Mouse (Mus musculus) liver, embryonic 12.5 days (tissue): ENCODE measurements at regions not wholly inside any gene's neighbourhood (a gene's known extent, or its start where the extent isn't known, plus 50 kb on each side); places are given as distances from the start of the nearest gene placed in this dataset.
"Not testable (repeated sequence)": the region's sequence is repeated elsewhere in the genome, so short reads cannot be mapped to it uniquely, and the experiment has no call there.

ENCODE experiments used
- ATAC-seq: fragments of 200-750 bp; cut with Nextera tagmentation; 2 replicates; pipeline ENCODE4 v1.8.0; 2017; ENCODE audit warnings: moderate number of reproducible peaks, mild to moderate bottlenecking, moderate library complexity
- H3K27ac ChIP-seq: fragments of 300-500 bp; sonication (generic); 2 replicates; pipeline ENCODE4 v1.5.1; 2016; ENCODE audit warnings: mild to moderate bottlenecking
- H3K27me3 ChIP-seq: fragments of 300-500 bp; sonication (generic); replicated peaks from 2 replicates; pipeline ENCODE4 v1.6.1; 2016; ENCODE audit warnings: mild to moderate bottlenecking, moderate library complexity
- H3K36me3 ChIP-seq: fragments of 300-500 bp; sonication (generic); 2 replicates; pipeline ENCODE4 v1.6.1; 2016; ENCODE audit warnings: mild to moderate bottlenecking, moderate library complexity
- H3K4me1 ChIP-seq: fragments of 300-500 bp; sonication (generic); 2 replicates; pipeline ENCODE4 v1.6.1; 2016
- H3K4me2 ChIP-seq: fragments of 300-500 bp; sonication (generic); 2 replicates; pipeline ENCODE4 v1.6.1; 2016; ENCODE audit warnings: mild to moderate bottlenecking, moderate library complexity
- H3K4me3 ChIP-seq: fragments of 300-500 bp; sonication (generic); 2 replicates; pipeline ENCODE4 v1.5.1; 2016; ENCODE audit warnings: mild to moderate bottlenecking, moderate library complexity
- H3K9ac ChIP-seq: fragments of 300-500 bp; sonication (generic); 2 replicates; pipeline ENCODE4 v1.6.1; 2016; ENCODE audit warnings: mild to moderate bottlenecking, moderate library complexity
- H3K9me3 ChIP-seq: fragments of 300-500 bp; sonication (generic); replicated peaks from 2 replicates; pipeline ENCODE4 v1.6.1; 2016; ENCODE audit warnings: mild to moderate bottlenecking, moderate library complexity
- WGBS: fragments of 180-500 bp; shearing (Covaris S2); methylation state at CpG from one replicate; pipeline ENCODE4 v1.1.7; 2016; ENCODE audit not compliant: insufficient replicate concordance; 5-methylcytosine and 5-hydroxymethylcytosine counted together

DNA sequence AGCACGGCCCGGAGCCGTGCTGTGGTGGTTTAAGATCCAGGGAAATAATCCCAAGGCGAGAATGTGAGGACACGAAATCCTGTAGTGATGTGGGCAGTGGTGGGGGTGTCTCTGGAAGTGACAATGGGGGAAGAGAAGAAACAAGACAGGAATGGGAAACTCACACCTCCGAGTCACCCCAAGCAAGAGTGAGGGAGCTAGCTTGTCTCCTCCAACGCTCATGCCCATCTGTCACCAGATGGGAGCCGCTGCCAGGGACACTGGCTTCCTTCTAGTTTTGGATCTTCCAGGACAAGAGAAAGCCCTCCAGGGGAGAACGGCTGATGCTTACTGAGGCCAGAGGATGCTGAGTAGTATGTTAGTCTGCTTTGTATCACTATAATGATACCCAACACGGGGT, 100.6 kb upstream of the Plcl2 start:
- no peak overlapping the region for H3K27ac ChIP-seq
- H3K4me1 ChIP-seq, result no peaks in the 10 kb centered on the region
- H3K9me3 ChIP-seq, result no peaks in the 10 kb centered on the region
- H3K4me3 ChIP-seq, result no peak overlapping the region
- no peaks in the 10 kb centered on the region for H3K27me3 ChIP-seq
- H3K36me3 ChIP-seq, result no peaks in the 10 kb centered on the region
- no peak overlapping the region for H3K9ac ChIP-seq
- WGBS, result 74% methylated on average over 10 of the region's 10 CpGs
- no peak overlapping the region for H3K4me2 ChIP-seq
- no peak for ATAC-seq

DNA sequence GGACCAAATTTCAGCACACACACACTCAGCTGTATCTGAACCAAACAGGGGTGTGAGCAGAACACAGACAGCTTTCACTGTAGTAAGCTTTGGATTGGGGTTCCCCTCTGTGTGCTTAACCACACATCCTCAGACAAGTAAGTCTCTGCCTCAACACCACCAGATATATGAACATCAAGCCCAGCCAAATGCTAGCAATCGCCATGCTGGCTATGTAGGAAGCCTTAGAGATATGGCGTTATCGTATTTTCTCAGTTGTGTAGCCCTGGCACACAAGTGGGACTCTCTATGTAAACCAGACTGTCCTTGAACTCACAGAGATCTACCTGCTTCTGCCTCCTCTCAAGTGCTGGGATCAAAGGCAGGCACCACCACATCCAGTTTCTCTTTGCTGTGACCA, 99.9 kb upstream of the Plcl2 start:
- no peak for ATAC-seq
- Histone ChIP-seq H3K9me3 (no peaks in the 10 kb centered on the region), H3K4me3 (no peak overlapping the region), H3K9ac (no peak overlapping the region), H3K27ac (no peak overlapping the region), H3K4me1 (no peaks in the 10 kb centered on the region), H3K27me3 (no peaks in the 10 kb centered on the region), H3K4me2 (no peak overlapping the region), H3K36me3 (no peaks in the 10 kb centered on the region)
- WGBS, result 84% methylated on average over 3 of the region's 3 CpGs

DNA sequence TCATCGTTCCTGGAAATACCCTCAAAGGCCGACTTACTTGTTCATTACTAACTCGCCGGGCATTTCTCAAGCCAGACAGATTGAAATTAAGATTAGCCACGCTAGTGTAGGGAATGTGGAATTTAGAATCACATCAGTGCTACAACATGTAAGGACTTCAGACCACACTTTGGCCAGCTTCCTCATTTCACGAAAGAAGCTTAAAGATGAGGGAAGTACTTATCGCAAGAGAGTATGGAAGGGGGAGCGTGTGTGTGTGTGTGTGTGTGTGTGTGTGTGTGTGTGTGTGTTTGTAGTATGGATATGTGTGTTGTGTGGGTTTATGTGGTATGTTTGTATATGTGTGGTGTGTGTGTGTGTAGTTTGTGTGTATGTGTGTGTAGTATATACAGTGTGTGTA, 99.3 kb upstream of the Plcl2 start:
- Histone ChIP-seq H3K27me3 (no peaks in the 10 kb centered on the region), H3K4me1 (no peaks in the 10 kb centered on the region), H3K4me3 (no peak overlapping the region), H3K9me3 (no peaks in the 10 kb centered on the region), H3K4me2 (no peak overlapping the region), H3K36me3 (no peaks in the 10 kb centered on the region), H3K9ac (no peak overlapping the region), H3K27ac (no peak overlapping the region)
- no peak for ATAC-seq
- 36% methylated on average over 8 of the region's 8 CpGs for WGBS

DNA sequence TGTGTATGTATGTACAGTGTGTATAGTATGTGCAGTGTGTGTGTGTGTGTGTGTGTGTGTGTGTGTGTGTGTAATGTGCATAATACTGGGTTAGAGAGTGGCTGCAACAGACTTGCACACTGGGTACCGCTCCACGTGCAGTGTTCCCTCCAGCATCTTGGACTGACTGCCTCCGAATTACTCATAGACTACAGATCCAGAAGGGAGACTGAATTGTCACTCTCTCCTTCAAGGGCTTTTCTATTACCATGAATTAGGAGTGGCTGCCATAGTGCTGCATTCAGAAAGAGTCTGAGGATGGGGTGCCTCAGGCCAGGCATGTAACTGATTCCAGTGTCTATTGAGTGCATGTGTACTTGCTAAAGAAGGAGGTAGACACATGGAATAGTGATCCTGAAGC, 98.9 kb upstream of the Plcl2 start:
- Histone ChIP-seq H3K36me3 (no peaks in the 10 kb centered on the region), H3K27ac (no peak overlapping the region), H3K4me1 (no peaks in the 10 kb centered on the region), H3K9ac (no peak overlapping the region), H3K4me2 (no peak overlapping the region), H3K9me3 (no peaks in the 10 kb centered on the region), H3K27me3 (no peaks in the 10 kb centered on the region), H3K4me3 (no peak overlapping the region)
- no peak for ATAC-seq
- WGBS, result 89% methylated on average over 3 of the region's 3 CpGs

DNA sequence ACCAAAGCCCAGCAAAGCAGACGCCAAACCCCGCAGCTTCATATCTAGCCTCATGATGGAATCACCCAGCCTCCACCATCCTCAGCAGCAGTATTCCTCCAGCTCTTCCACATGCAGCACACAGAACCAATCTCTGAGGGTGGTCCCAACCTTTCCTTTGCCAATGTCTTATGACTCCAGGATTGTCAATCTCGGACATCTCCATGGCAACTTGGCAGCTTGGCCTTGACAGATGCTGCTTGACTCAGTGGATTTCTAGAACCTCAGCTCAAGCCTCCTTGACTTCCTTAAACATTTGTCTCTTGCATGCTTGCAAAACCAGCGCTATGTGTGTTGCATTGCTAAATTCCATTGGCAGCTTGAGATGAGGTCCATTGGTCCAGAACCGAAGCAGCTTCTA, 96.8 kb upstream of the Plcl2 start:
- Histone ChIP-seq H3K9ac (no peak overlapping the region), H3K4me3 (no peak overlapping the region), H3K9me3 (0 out of 2 replicates have a peak, but pooled peaks cover under 1% of the 10 kb centered on the region), H3K27ac (no peak overlapping the region), H3K4me1 (no peaks in the 10 kb centered on the region), H3K27me3 (no peaks in the 10 kb centered on the region), H3K36me3 (no peaks in the 10 kb centered on the region), H3K4me2 (no peak overlapping the region)
- ATAC-seq, result no peak
- WGBS, result 78% methylated on average over 5 of the region's 5 CpGs

DNA sequence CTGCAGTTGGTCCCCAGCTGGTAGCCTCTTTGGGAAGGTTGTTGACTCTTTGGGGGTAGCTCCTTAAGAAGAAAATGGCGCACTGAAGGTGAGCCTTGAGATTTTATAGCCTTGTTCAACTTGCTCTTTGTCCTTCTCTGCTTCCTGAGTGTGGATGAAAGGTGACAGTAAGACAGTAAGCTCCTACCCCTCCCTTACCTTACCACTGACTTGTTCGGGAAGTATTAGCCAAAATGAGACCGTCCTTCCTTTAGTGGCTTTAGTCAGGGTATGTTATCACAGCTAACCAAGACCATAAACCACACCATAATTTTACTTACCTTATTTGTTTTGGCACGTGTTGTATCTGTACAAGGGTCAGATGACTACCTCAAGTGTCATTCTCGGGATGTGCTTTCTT, 95.3 kb upstream of the Plcl2 start:
- H3K27me3 ChIP-seq, result no peaks in the 10 kb centered on the region
- no peak for ATAC-seq
- H3K27ac ChIP-seq, result no peak overlapping the region
- peaks cover under 1% of the 10 kb centered on the region; the same call in 1 of the 2 replicates for H3K4me1 ChIP-seq
- H3K4me2 ChIP-seq, result no peak overlapping the region
- H3K9ac ChIP-seq, result no peak overlapping the region
- WGBS, result 80% methylated on average over 5 of the region's 5 CpGs
- no peak overlapping the region for H3K4me3 ChIP-seq
- H3K9me3 ChIP-seq, result 0 out of 2 replicates have a peak, but pooled peaks cover 6% of the 10 kb centered on the region
- H3K36me3 ChIP-seq, result no peaks in the 10 kb centered on the region

DNA sequence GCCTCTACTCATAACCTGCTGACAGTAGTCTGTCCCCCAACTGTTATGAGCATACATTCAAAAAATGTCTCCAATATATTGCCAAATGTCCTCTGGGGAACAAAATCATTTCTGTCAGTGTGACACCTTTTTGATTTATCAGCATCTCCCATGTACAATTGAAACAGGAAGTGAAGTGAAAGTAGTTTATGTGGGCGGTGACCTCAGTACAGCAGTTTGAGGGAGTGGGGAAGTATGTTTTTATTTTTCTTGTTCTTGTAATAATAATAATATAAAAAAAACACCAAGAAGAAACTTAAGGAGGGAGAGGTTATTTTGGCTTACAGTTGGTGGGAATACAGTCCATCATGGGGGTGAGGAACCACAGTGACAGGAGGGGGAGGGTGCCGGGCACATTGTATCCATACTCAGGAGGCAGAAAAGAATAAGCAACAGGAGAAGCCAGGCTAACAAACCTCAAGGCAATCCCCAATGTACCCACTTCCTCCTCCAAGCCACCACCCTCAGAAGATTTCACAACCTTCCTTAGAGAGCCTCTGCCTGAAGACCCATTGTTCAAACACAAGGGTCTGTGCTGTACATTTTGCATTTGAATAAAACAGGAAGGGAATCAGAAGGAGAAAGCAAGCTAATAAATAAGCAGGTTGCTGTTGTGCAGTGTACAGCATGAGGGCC, 93.7 kb upstream of the Plcl2 start:
- H3K27ac ChIP-seq, result no peak overlapping the region
- no peaks in the 10 kb centered on the region for H3K36me3 ChIP-seq
- H3K9ac ChIP-seq, result no peak overlapping the region
- no peak for ATAC-seq
- H3K4me1 ChIP-seq, result peaks cover 14% of the 10 kb centered on the region
- H3K4me2 ChIP-seq, result no peak overlapping the region
- 0 out of 2 replicates have a peak, but pooled peaks cover 6% of the 10 kb centered on the region for H3K9me3 ChIP-seq
- H3K4me3 ChIP-seq, result no peak overlapping the region
- 43% methylated on average over 2 of the region's 2 CpGs for WGBS
- no peaks in the 10 kb centered on the region for H3K27me3 ChIP-seq

DNA sequence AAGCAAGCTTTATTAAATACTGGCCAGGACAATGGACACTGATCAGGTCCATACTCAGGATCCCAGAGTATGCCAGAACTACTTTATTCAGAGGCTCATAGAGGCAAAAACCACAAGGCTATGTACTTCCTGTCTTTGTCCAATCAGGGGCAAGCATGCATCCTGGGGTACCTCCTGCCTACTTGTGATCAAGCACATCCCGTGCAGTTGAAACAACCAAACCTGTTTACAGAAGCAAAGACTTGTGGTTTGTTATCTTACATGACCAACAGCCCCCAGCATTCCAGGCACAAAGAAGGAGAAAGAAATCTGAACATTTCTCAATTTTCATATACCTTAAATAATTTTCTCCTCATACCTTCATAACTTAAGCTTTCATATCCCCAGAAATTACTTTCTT, 93.1 kb upstream of the Plcl2 start:
- H3K27ac ChIP-seq, result no peak overlapping the region

DNA sequence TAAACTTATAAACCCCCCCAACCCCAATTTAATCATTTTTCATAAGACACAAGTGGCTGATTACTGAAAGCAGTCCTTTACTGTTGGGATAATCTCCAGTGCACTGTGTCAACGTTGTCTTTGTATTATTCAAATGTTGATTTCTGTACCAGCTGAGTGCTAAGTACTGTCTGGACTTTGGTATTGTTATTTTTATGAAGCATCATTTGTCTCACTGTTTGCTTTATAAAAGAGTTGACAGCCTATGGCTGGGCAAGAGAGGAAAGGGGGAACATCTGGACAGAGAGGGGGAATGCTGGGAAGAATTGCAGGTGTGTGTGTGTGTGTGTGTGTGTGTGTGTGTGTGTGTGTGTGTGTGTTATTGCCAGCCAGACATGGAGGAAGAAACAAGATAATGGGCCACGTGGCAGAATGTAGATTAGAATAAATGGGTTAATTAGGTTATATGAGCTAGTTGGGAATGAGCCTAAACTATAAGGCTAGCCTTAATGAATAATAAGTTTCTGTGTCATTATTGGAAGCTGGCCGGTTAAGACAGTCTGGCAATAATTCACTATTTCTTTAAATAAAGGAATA, 92.6 kb upstream of the Plcl2 start:
- Histone ChIP-seq H3K4me1 (peaks cover 17% of the 10 kb centered on the region), H3K4me2 (no peak overlapping the region), H3K9ac (no peak overlapping the region), H3K27ac (no peak overlapping the region), H3K36me3 (no peaks in the 10 kb centered on the region), H3K27me3 (no peaks in the 10 kb centered on the region), H3K9me3 (0 out of 2 replicates have a peak, but pooled peaks cover 6% of the 10 kb centered on the region), H3K4me3 (no peak overlapping the region)
- WGBS, result 59% methylated on average over 3 of the region's 3 CpGs
- no peak for ATAC-seq

More for the DNA sequence above, 93.1 kb upstream of the Plcl2 start:
- Histone ChIP-seq H3K4me3 (no peak overlapping the region), H3K4me2 (no peak overlapping the region), H3K9ac (no peak overlapping the region), H3K9me3 (0 out of 2 replicates have a peak, but pooled peaks cover 6% of the 10 kb centered on the region), H3K27me3 (no peaks in the 10 kb centered on the region), H3K36me3 (no peaks in the 10 kb centered on the region), H3K4me1 (peaks cover 17% of the 10 kb centered on the region)
- WGBS, result 3% methylated on average over 1 of the region's 1 CpGs
- ATAC-seq, result no peak

DNA sequence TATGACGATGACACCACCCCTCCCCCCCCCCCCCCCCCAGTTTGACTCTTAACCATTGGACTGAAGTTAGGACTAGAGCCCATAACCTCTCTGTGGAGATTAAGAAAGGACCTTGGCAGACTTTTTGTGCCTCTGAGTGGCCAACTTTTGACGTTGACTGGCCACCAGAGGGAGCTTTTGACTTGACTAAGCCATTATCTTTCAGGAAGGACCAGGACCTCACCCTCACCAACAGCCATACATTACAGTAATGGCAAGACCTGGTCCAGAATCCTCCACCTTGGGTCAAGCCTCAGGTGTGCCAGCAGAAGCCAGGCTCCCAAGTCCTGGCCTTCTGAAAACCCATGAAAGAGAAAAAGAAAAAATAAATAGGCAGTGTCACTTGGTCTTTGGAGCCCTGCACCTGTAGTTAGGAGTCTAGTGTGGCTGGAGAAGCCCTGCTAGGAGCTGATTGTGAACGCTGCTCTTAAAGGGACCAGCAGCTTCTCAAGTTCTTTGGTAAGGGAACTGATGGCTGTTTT, 90.3 kb upstream of the Plcl2 start:
- no peak overlapping the region for H3K4me2 ChIP-seq
- ATAC-seq, result no peak
- no peak overlapping the region for H3K9ac ChIP-seq
- WGBS, result 53% methylated on average over 3 of the region's 3 CpGs
- H3K9me3 ChIP-seq, result 0 out of 2 replicates have a peak, but pooled peaks cover 6% of the 10 kb centered on the region
- H3K4me3 ChIP-seq, result no peak overlapping the region
- H3K4me1 ChIP-seq, result peaks cover 20% of the 10 kb centered on the region
- no peaks in the 10 kb centered on the region for H3K27me3 ChIP-seq
- H3K27ac ChIP-seq, result peak overlapping the region; percentile 61; the same call in 1 of the 2 replicates
- H3K36me3 ChIP-seq, result no peaks in the 10 kb centered on the region

DNA sequence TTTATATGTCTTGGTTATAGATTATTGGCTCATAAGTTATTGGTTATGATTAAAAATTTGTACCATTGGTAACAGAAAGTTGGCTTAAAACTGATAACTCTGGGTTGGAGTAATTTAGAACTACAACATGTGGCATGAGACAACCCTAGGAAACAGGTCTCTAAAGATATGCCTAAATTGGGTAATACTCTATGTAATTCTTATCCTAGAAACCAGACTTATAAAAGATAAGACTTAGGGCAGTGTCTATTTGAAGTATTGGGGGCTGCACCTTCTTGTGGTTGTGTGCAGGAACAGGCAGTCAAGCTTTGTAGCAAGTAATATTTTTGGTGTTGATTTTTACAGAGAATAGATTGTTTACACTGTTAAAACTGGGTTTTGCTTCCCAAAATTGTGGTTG, 89.7 kb upstream of the Plcl2 start:
- H3K9me3 ChIP-seq, H3K4me2 ChIP-seq, ATAC-seq, H3K4me3 ChIP-seq, H3K36me3 ChIP-seq, H3K9ac ChIP-seq, H3K27me3 ChIP-seq: not testable (repeated sequence)
- peak overlapping the region; percentile 10; the same call in 1 of the 2 replicates for H3K27ac ChIP-seq
- H3K4me1 ChIP-seq, result peaks cover 26% of the 10 kb centered on the region

DNA sequence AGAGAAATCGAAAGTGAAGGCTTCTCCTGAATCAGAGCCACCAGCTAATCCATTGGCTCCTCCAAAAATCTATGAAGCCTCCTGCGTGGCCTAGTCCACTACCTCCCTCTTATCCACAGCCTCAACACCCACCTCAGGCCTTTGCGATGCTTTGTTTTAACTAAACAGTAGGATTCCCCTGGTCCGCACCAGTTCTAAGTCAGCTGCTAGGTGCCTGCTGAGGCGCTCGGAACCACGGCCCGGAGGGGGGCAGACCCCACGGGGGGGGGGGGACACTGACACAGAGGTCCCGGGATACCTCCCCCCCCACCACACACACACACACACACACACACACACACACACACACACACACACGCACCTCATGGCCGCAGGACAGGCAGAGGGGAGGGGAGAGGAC, 89.2 kb upstream of the Plcl2 start:
- H3K4me2 ChIP-seq, result no peak overlapping the region
- H3K27me3 ChIP-seq, result no peaks in the 10 kb centered on the region
- H3K4me3 ChIP-seq, result no peak overlapping the region
- peak overlapping the region; percentile 10; the same call in 1 of the 2 replicates for H3K27ac ChIP-seq
- no peaks in the 10 kb centered on the region for H3K36me3 ChIP-seq
- WGBS, result 86% methylated on average over 11 of the region's 12 CpGs
- H3K4me1 ChIP-seq, result peaks cover 31% of the 10 kb centered on the region
- 0 out of 2 replicates have a peak, but pooled peaks cover 6% of the 10 kb centered on the region for H3K9me3 ChIP-seq
- ATAC-seq, result peak; percentile 89
- no peak overlapping the region for H3K9ac ChIP-seq
